Mouse (Mus musculus) limb, embryonic 15.5 days (tissue): Measurements from ENCODE around the gene Mas1. TPM values are rescaled to one million over a fixed set of nuclear protein-coding genes. Genes with fewer than 3 reads are reported as not detected.

Experiments
- ATAC-seq: fragments of 200-750 bp; cut with Nextera tagmentation; 2 replicates; pipeline ENCODE4 v1.8.0; 2017; ENCODE audit warnings: low read depth, moderate TSS enrichment; ENCODE audit not compliant: insufficient number of reproducible peaks, low FRiP score, low TSS enrichment
- H3K27ac ChIP-seq: fragments of 300-500 bp; sonication (generic); 2 replicates; pipeline ENCODE4 v1.5.1; 2015; ENCODE audit warnings: moderate library complexity, mild to moderate bottlenecking, inconsistent platforms
- H3K27me3 ChIP-seq: fragments of 300-500 bp; sonication (generic); 2 replicates; pipeline ENCODE4 v1.6.1; 2015; ENCODE audit warnings: inconsistent platforms
- H3K36me3 ChIP-seq: fragments of 300-500 bp; sonication (generic); 2 replicates; pipeline ENCODE4 v1.6.1; 2015; ENCODE audit warnings: inconsistent platforms
- H3K4me1 ChIP-seq: fragments of 300-500 bp; sonication (generic); 2 replicates; pipeline ENCODE4 v1.6.1; 2015; ENCODE audit warnings: inconsistent platforms
- H3K4me2 ChIP-seq: fragments of 300-500 bp; sonication (generic); 2 replicates; pipeline ENCODE4 v1.6.1; 2015; ENCODE audit warnings: mild to moderate bottlenecking, inconsistent platforms
- H3K4me3 ChIP-seq: fragments of 300-500 bp; sonication (generic); 2 replicates; pipeline ENCODE4 v1.5.1; 2015; ENCODE audit warnings: mild to moderate bottlenecking, inconsistent platforms
- H3K9ac ChIP-seq: fragments of 300-500 bp; sonication (generic); 2 replicates; pipeline ENCODE4 v1.6.1; 2015; ENCODE audit warnings: inconsistent platforms
- H3K9me3 ChIP-seq: fragments of 300-500 bp; sonication (generic); 2 replicates; pipeline ENCODE4 v1.6.1; 2016; ENCODE audit warnings: inconsistent platforms
- WGBS: fragments of 180-500 bp; shearing (Covaris S2); methylation state at CpG from one replicate; pipeline ENCODE4 v1.1.7; 2015; 5-methylcytosine and 5-hydroxymethylcytosine counted together
- polyA plus RNA-seq: library from polyadenylated mRNA; unstranded; fragments of >200 nt; fragmentation: Nextera tagmentation; extraction: Ambion mirVana; gene quantifications from 2 replicates; pipeline ENCODE4 v1.2.1, GENCODE M21; 2015

Mas1 gene
- 0.92 and 1.5 TPM in 2 replicates for polyA plus RNA-seq

DNA sequence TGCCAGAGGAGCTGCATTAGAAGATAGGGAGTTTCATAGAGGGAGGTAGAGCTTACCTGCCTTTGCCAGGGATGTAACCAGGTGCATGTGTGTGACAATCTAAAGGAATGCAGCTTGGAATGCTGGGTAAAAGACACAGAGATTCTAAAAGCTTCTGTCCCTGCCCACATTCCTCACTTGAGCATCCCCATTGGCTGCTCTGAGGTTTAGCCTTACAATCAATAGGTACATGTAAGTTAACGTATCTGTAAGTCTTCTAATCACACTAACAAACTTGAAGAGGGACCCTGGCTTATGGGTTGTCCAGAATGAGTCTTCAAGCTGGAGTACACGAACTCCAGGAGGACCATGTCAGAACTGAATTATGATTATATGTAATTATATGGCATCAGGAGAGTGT lies at the start of gene Mas1:
TSS of gene Mas1 (minus strand) at position 101 of the 400 bp plus-strand sequence.
- H3K9ac ChIP-seq = no peak within 1 kb of the TSS
- H3K4me1 ChIP-seq = peaks cover 29% of the 10 kb centered on the region

DNA sequence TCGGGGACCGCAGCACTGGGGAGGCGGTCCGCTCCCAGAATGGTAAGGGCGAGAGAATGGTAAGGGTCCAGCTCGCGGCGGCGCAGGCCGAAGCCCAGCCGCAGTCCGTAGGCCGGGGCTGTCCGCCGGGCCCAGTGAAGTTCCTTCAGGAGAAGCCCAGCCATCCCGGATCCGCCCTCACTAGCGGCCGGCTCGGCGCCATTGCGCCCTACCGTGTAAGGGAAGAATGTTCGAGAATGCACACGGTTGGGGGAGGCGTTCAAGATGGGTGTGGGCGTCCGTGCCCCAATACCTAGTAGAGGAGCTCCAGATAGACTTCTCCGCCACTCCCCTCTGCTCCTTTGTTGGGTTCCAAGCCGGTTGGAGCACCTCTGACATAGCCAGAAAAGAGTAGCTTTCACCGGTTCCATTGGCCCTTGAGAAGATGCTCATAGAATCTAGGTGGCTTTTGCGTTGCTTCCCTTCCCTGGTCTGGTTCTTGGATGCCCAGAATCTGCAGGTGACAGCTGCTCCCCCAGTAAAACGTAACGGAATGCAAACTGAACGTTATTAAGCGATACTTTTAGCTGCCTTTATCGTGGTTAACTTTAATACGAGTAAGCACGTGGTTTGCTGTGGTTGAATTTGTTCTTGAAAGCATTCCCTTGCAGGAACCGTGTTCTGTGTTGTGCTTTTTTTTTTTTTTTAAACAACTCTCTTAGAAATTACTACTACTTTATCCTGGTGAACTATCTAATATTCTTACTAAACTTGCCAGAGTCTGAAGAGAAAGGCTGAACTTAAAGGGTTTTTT lies 48.8 kb upstream of the Mas1 start:
- H3K36me3 ChIP-seq = peaks cover 48% of the 10 kb centered on the region
- peak; percentile 40 for ATAC-seq
- H3K4me3 ChIP-seq = peak overlapping the region; percentile 88
- H3K27me3 ChIP-seq = no peaks in the 10 kb centered on the region
- H3K4me1 ChIP-seq = peaks cover 14% of the 10 kb centered on the region; the same call in 1 of the 2 replicates
- H3K9me3 ChIP-seq = no peaks in the 10 kb centered on the region
- peak overlapping the region; percentile 98 for H3K9ac ChIP-seq
- peak overlapping the region; percentile 56 for H3K4me2 ChIP-seq
- under 1% methylated on average over 40 of the region's 40 CpGs for WGBS
- H3K27ac ChIP-seq = peak overlapping the region; percentile 92

More for the DNA sequence above, at the start of gene Mas1:
- no peak for ATAC-seq
- Histone ChIP-seq H3K36me3 (no peaks in the 10 kb centered on the region), H3K27ac (peak within 1 kb of the TSS; percentile 38; the same call in 1 of the 2 replicates), H3K4me3 (no peak within 1 kb of the TSS), H3K27me3 (no peaks in the 10 kb centered on the region; the same call in 1 of the 2 replicates), H3K4me2 (no peak within 1 kb of the TSS), H3K9me3 (no peaks in the 10 kb centered on the region)
- WGBS = 27% methylated on average over 2 of the region's 2 CpGs

DNA sequence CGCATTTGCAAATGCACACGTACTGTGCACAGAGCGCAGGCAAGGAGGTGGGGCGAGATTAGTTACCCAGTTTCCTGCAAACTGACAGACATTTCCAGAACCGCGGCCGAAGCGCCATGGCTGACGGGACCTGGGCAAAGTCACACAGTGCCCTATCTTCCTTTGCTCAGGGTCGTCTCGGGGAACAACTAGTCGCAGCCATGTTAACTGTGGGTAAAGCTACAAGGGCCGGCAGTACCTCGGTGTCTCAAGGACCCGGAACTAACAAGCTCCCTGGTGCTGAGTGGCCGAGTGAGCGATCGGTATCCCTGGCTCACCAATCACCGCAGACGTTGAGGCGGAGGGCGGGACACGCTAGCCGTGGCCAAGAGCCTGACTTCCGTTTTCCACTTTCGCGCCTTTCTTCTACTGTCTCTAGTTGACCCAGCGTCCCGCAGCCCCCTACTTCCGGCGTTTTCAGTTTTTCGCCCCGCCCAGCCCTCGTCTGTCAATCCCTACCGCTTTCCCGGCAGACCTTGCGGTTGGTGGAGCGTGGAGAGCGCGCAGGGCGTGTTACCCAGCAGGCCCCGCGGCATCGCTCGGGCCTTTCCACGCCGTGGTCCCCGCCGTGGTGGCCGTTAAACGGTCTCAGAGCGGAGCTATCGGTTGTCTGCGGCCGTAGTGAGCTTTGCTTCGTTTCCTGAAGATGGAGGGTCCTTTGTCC lies 48.1 kb upstream of the Mas1 start, which contains the start of gene Mrpl18:
TSS of gene Mrpl18 (minus strand) at position 465 of the 703 bp plus-strand sequence.
- Histone ChIP-seq H3K36me3 (peaks cover 49% of the 10 kb centered on the region), H3K9me3 (no peaks in the 10 kb centered on the region), H3K4me2 (peak within 1 kb of the TSS; percentile 79), H3K27ac (peak within 1 kb of the TSS; percentile 92), H3K27me3 (no peaks in the 10 kb centered on the region), H3K4me1 (peaks cover 14% of the 10 kb centered on the region; the same call in 1 of the 2 replicates), H3K9ac (peak within 1 kb of the TSS; percentile 98), H3K4me3 (peak within 1 kb of the TSS; percentile 88)
- peak; percentile 100 for ATAC-seq
- under 1% methylated on average over 56 of the region's 56 CpGs for WGBS

DNA sequence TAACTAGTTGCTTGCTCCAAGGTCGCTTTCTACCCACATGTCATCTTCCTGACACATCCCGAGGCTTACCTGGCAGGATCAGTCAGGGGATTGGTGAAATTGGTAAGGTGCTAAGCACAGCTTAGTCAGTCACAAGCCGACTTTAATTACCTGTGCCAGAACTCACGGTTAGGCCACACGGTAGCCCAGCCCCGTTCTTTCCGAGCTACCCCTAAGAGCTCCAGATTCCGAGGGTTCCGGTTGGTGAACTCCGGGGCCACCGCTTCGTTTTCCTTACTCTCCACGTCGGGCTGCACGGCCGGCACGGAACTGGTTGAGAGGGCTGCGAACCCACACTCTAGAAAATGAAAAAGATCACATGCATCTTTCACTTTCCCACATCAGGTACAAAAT lies 47.5 kb upstream of the Mas1 start, which contains the start of gene Tcp1:
TSS of gene Tcp1 (plus strand) at position 214 of the 393 bp plus-strand sequence.
- 1% methylated on average over 18 of the region's 18 CpGs for WGBS
- H3K27ac ChIP-seq = peak within 1 kb of the TSS; percentile 92
- H3K9me3 ChIP-seq = no peaks in the 10 kb centered on the region
- peak within 1 kb of the TSS; percentile 88 for H3K4me3 ChIP-seq
- H3K9ac ChIP-seq = peak within 1 kb of the TSS; percentile 98
- H3K4me1 ChIP-seq = peaks cover 14% of the 10 kb centered on the region; the same call in 1 of the 2 replicates
- H3K4me2 ChIP-seq = peak within 1 kb of the TSS; percentile 79
- no peaks in the 10 kb centered on the region for H3K27me3 ChIP-seq
- peaks cover 49% of the 10 kb centered on the region for H3K36me3 ChIP-seq
- ATAC-seq = no peak

DNA sequence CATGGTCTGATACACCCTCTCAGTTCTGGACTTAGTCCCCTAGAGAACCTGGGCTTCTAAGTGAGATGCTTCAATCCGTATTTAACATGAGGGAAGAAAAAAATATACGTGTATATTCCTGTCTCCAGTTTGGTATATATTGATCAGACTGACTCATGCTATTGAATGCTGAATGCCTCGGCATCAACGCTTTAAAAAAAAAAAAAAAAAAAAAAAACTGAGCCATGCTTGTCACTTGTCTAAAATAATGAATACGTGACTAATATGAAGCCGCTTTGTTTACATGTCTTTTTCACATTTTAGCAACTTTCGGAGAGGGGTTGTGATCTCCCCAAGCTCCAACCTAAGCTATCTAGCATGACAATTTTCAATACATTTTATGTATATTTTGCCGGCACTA lies 42.4 kb upstream of the Mas1 start:
- H3K27ac ChIP-seq = no peak overlapping the region
- ATAC-seq = no peak
- H3K9me3 ChIP-seq = no peaks in the 10 kb centered on the region
- no peak overlapping the region for H3K4me3 ChIP-seq
- no peaks in the 10 kb centered on the region for H3K27me3 ChIP-seq
- peaks cover 7% of the 10 kb centered on the region; the same call in 1 of the 2 replicates for H3K4me1 ChIP-seq
- no peak overlapping the region for H3K9ac ChIP-seq
- 88% methylated on average over 8 of the region's 8 CpGs for WGBS
- peaks cover 38% of the 10 kb centered on the region for H3K36me3 ChIP-seq
- H3K4me2 ChIP-seq = no peak overlapping the region

DNA sequence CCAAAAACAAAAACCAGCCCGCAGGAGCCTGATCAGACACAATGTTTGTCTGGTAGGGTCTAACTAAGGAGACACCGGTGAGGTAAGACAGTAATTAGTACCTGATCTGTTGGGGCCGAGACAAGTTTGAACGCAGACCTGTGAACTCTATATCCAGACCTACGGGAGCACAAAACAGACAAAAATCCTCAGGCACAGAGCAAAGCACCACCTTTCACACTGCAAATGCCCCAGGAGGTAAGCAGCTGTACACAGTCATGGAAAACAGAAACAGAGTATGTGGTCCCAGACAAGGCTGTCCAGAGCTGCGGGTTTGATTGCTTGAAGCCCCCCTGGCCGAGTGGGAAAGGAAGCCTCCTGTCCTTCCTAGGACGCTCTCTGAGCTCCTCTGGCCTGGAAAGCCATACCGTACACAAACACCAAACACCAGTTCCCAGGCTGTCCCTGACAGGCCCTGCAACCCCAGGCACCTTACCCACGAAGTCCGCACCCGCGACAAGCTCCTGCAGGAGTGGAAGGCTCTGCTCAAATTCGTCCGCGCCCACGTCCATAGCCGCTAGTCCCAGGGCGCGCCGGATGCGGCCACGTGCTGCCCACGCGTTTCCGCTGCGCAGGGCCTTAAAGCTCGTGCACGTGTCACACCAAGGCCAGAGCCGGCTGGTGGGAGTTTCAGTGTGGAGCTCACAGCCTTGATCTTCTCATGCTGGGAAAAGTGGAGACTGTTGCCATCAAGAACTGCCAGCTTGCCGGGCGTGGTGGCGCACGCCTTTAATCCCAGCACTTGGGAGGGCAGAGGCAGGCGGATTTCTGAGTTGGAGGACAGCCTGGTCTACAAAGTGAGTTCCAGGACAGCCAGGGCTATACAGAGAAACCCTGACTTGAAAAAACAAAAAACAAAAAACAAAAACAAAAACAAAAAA lies 41.7 kb upstream of the Mas1 start, which contains the start of gene Pnldc1:
TSS of gene Pnldc1 (minus strand) at position 870 of the 920 bp plus-strand sequence.
- H3K27ac ChIP-seq = no peak within 1 kb of the TSS
- H3K9ac ChIP-seq = no peak within 1 kb of the TSS
- H3K36me3 ChIP-seq = peaks cover 44% of the 10 kb centered on the region
- H3K9me3 ChIP-seq = no peaks in the 10 kb centered on the region
- no peak for ATAC-seq
- no peaks in the 10 kb centered on the region for H3K27me3 ChIP-seq
- no peak within 1 kb of the TSS for H3K4me2 ChIP-seq
- WGBS = 81% methylated on average over 35 of the region's 35 CpGs
- H3K4me1 ChIP-seq = no peaks in the 10 kb centered on the region
- no peak within 1 kb of the TSS for H3K4me3 ChIP-seq

DNA sequence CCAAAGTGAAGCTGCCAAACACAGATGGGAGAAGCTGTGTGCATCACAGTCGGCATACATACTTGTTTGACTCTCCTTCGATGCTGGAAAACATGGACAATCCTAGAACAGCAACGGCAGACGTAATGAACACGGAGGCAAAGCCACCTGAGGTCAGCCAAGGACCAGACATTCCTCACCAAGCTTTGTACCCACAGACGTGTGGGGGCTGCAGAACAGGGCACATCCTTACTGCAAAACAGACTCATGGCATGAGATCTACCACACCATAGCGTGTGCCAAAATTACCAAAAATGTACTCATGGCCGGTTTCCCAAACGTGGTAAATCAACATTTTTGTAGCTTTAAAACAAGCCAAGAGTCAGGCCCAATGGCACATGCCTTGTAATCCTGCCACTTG lies 38.5 kb upstream of the Mas1 start:
- Histone ChIP-seq H3K9ac (no peak overlapping the region), H3K4me1 (peaks cover 15% of the 10 kb centered on the region), H3K27me3 (no peaks in the 10 kb centered on the region), H3K27ac (0 out of 2 replicates have a peak overlapping the region, but pooled peaks have one; percentile 33), H3K9me3 (no peaks in the 10 kb centered on the region), H3K4me3 (no peak overlapping the region), H3K4me2 (no peak overlapping the region), H3K36me3 (peaks cover 24% of the 10 kb centered on the region)
- 83% methylated on average over 9 of the region's 9 CpGs for WGBS
- no peak for ATAC-seq

DNA sequence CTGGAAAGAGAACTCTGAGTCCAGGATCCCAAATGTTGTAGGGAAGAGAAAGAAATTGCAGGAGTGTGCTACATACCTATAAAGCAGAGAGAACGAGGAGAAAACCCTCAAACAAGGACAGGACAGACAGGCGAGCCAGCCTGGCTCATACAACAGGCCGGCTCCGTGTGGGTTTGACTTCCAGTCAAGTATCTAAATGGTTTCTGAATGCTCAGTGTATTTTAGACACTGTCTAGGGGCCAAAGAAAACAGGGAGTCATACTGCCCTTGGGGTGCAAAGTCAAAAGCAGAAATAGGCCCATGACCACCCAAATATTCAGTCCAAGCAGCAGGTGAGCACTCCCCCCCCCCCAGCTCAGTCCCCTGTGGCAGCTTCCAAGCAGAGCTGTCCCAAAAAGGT lies 37.9 kb upstream of the Mas1 start:
- no peak overlapping the region for H3K4me2 ChIP-seq
- H3K27me3 ChIP-seq = no peaks in the 10 kb centered on the region
- H3K36me3 ChIP-seq = peaks cover 20% of the 10 kb centered on the region
- ATAC-seq = no peak
- peaks cover 15% of the 10 kb centered on the region for H3K4me1 ChIP-seq
- H3K4me3 ChIP-seq = no peak overlapping the region
- 77% methylated on average over 4 of the region's 4 CpGs for WGBS
- H3K9ac ChIP-seq = no peak overlapping the region
- peak overlapping the region; percentile 33 for H3K27ac ChIP-seq
- H3K9me3 ChIP-seq = no peaks in the 10 kb centered on the region

DNA sequence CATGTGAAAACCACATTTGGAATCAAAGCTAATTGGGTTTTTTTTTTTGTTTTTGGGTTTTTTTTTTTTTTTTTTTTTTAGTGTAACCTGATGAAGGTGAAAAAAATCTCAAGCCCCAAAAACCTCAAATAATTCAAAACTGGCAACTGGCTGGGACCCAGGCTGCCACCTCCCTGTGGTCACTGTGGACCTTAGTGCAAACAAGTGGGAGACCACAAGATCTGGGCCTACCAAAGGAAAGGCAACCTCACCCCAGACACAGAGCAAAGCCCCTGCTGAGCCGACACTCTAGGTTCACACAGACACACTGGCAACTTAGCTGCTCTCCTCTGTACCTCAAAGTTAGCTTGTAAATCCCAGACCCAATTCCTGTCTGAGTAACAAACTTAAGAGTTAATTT lies 36.4 kb upstream of the Mas1 start:
- WGBS = 59% methylated on average over 1 of the region's 1 CpGs
- no peaks in the 10 kb centered on the region for H3K9me3 ChIP-seq
- no peaks in the 10 kb centered on the region for H3K27me3 ChIP-seq
- peaks cover 15% of the 10 kb centered on the region for H3K4me1 ChIP-seq
- peak overlapping the region; percentile 83; the same call in 1 of the 2 replicates for H3K27ac ChIP-seq
- no peak overlapping the region for H3K4me3 ChIP-seq
- no peak overlapping the region for H3K4me2 ChIP-seq
- no peak overlapping the region for H3K9ac ChIP-seq
- ATAC-seq = no peak
- peaks cover 14% of the 10 kb centered on the region; the same call in 1 of the 2 replicates for H3K36me3 ChIP-seq

DNA sequence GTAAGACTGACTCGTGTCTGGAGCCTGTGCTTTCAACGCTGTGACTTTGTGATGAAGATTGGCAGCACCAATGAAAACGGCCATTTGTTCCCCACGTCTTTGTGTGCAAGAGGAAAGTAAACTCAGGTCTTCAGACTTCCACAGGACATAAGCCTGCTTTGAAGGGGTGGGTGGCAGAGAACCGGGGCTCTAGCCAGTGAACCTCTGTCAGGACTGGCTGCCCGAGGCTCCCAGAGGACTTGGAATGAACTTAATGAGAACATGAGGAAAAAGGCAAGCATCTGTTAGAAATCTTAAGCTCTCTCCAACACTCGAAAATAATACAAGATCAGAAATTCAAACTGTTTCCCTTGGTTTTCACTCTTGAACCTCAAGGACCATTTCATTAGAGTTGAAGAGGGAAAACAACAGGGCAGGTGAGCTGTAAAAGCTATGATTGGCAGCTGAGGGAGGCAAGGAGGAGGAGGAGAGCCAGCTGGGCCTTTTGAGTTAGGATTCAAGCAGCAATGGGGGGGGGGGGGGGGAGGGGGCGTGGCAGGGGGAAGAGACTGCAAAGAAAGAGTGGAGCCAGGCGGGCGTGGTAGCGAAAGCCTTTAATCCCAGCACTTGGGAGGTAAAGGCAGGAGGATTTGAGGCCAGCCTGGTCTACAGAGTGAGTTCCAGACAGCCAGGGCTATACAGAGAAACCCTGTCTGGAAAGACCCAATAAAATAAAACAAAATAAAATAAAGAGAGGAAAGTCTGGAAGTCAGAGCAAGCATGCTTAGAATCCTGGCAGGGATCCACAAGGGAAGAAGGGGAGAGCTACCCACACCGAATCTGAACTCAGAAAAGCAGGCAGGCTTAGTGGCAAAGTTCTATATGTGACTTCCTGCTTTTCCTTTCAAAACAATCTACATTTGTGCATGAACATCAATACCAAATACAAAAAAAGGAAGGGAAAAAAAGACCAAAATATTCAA lies 35.7 kb upstream of the Mas1 start:
- Histone ChIP-seq H3K4me3 (no peak overlapping the region), H3K9ac (no peak overlapping the region), H3K4me1 (peaks cover 15% of the 10 kb centered on the region), H3K27me3 (no peaks in the 10 kb centered on the region), H3K27ac (peak overlapping the region; percentile 83), H3K4me2 (no peak overlapping the region), H3K9me3 (no peaks in the 10 kb centered on the region), H3K36me3 (peaks cover 17% of the 10 kb centered on the region; the same call in 1 of the 2 replicates)
- WGBS = 24% methylated on average over 11 of the region's 12 CpGs
- ATAC-seq = peak; percentile 49; the same call in 1 of the 2 replicates
